Mouse (Mus musculus) megakaryocyte-erythroid progenitor cell, adult 5-6 weeks (primary cell): ENCODE measurements around the gene Kif1b. TPM values are rescaled to one million over a fixed set of nuclear protein-coding genes. Genes with fewer than 3 reads are reported as not detected.

Source experiments
- ATAC-seq: replicated peaks from 2 replicates; pipeline ENCODE4 v1.8.0; 2016; ENCODE audit warnings: mild to moderate bottlenecking, inconsistent platforms; ENCODE audit not compliant: severe bottlenecking, poor library complexity, low FRiP score, low TSS enrichment
- total RNA-seq, 2 experiments: library from RNA; stranded (forward) in 1 of 2; stranded (reverse) in 1 of 2; fragments of 200-1000, 215-1000 nt in 1 of 2; fragments of >200 nt in 1 of 2; fragmentation: Nextera tagmentation in 1 of 2; gene quantifications; 2 replicates each; pipeline ENCODE4 v1.2.3; 2014 to 2017

Kif1b gene
- total RNA-seq, 2 experiments from 2014 or later = 4.6 to 8.1 TPM

- ATAC-seq = no peak
Observed at GRCm38 (mm10) chr4:149157415-149157973, 150.0 kb downstream of the Kif1b start.

DNA sequence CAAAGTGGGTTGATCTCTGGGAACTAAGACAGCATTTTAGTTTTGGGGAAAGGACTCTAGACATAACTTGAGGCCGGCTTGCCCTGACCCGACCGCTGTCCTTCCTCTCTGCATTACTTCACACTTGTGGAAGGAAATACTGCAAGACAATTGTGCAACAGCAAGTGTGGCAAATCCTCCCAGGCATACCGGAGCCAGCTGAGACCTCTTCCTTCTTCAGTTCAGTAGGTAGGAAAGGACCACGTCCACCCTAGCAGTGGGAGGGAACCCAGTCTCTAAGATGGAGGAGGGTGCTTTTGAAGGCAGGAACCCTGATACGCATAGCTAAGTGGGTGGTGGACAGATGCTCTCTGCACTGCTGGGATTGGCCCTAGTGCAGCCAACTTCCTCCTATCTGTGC, 151.8 kb downstream of the Kif1b start:
- no peak for ATAC-seq

GRCm38 (mm10) chr4:149154859-149155258, 152.6 kb downstream of the Kif1b start:
- ATAC-seq = no peak

- ATAC-seq = no peak
Observed at GRCm38 (mm10) chr4:149150721-149151120, 156.8 kb downstream of the Kif1b start.

DNA sequence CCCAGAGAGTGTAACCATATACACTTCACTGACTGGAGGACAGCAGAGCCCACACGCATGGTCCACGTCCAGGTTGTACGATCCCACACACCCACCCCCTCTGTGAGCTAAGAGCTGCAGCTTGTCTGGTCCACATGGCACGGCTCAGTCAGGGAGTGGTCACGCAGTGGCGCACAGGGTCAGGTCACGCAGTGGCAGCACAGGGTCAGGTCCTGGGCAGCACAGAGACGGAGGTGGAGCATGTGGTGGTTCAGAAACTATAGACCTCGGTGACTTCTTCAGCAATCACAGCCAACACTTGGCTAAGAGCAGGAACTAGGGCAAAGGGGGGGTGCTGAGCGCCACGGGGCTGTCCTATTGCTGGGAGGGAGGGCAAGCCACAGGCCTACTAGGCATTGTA, 157.2 kb downstream of the Kif1b start:
- ATAC-seq = no peak

GRCm38 (mm10) chr4:149149611-149150010, 157.9 kb downstream of the Kif1b start:
- ATAC-seq = no peak

- ATAC-seq = no peak
Observed at GRCm38 (mm10) chr4:149149196-149149595, 158.3 kb downstream of the Kif1b start.

DNA sequence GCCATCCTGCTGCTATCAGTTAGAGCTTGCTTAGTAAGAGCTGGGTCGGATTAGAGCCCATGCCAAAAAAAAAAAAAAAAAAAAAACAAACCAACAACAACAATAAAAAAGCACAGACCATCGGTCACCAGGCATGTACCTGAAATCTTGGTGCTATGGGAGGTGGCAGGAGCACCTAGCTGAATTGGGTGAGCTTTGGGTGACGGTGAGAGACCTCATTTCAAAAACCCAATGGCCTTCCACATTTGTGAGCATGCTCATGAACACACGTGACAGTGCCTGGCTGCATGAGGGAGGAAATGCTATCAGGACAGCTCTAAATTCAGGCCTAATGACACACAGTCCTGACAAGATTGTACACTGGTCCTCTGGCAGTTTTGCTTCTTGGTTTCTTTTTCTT, 159.4 kb downstream of the Kif1b start:
- no peak for ATAC-seq

- ATAC-seq = no peak
Observed at GRCm38 (mm10) chr4:149147528-149147927, 160.0 kb downstream of the Kif1b start.

DNA sequence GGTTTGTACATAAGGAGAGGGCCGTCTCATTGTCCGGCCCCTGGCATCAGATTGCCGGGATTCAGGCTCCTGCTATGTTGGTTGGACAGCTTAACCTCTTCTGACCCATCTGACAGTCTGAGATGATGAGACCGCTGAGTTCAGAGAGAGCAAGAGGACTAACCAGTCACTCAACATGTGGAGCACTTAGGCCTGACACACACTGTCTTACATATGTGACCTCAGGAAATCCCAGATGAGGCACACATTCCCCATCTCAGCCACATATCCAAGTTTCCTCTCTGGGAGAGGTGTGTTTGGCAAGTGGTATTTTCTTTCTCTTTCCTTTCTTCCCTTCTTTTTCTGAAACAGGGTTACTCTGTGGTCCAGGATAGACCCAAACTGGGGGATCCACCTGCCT, 162.3 kb downstream of the Kif1b start:
- no peak for ATAC-seq

DNA sequence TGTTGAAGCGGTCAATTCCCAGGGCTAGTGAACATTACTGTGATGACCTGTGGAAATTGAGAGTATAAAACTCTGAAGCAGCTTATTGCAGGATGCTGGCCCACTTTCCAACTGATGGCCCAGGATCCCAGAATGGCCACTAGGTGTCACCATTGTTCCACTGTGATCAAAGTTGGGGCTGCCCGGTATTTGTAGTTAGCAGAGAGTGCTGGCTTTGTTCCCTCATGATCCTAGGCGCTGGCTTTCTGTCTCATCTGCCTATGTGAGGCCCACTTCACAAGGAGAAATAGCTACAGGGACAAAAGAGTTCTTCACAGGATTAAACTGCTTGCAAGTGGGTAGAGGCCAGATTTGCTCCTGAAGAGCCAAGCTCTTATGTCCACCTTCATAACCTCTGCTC, 163.0 kb downstream of the Kif1b start:
- peak; percentile 89 for ATAC-seq

GRCm38 (mm10) chr4:149143594-149143993, 163.9 kb downstream of the Kif1b start:
- ATAC-seq = no peak

- no peak for ATAC-seq
Observed at GRCm38 (mm10) chr4:149138515-149138914, 169.0 kb downstream of the Kif1b start.

DNA sequence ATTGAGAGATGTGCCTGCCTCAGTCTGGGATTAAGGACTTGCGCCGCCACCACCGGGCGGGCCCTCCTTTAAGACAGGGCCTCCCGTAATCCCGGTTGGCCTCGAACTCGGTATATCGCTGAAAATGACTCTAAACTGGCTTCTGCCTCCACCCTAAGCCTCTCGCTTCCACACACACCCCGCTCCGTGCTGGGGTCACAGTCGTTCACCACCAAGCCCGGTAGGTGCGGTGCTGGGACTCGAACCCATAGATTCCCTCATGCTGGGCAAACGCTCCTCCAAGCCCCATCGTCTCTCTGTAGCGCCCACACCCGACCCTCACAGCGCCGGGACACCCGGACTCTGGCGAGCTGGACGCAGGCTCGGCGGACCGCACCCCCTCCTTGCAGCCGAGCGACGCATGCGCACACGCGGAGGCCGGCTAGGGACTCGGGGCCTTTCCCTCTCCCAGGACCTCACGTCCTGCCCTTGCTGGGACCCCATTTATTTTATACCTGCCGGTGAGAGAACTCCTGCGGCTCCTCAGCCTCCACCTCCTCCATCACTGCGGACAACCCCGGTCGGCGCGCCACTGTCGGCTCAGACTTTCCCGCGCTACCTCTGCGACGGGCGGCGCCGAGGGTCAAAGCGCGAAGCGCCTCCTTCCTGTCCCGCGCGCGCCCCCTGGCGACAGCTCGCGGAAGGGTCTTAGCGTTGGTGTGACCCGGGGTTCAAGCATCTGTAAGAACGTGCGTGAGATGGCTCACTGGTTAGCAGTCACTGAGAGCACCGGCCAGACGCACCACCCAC, 170.3 kb downstream of the Kif1b start, which contains the start of gene Cenps:
TSS of gene Cenps (minus strand) at position 648 of the 789 bp plus-strand sequence.
- ATAC-seq = peak; percentile 89

- ATAC-seq = no peak
Observed at GRCm38 (mm10) chr4:149136116-149136850, 171.2 kb downstream of the Kif1b start.

DNA sequence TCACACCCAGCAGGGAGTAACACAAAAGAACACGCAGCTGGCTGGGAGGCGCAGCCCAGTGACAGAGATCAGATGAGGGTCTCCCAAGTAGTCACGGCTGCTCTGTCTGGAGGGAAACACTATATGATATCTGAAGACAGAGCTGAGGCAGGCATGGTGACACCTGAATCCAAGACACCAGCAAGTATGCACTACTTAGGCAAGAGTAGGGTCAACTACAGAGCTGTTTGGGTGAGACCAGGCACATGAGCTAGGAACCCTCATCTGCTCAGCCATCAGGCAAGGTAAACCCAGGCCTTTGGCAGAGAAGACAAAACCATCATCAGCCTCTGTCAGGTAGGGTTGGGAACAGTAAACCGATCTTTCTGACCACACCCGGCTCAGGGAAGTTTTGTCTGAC, 174.1 kb downstream of the Kif1b start:
- no peak for ATAC-seq

GRCm38 (mm10) chr4:149131789-149132565, 175.5 kb downstream of the Kif1b start:
- ATAC-seq = no peak

- ATAC-seq = no peak
Observed at GRCm38 (mm10) chr4:149131021-149131752, 176.3 kb downstream of the Kif1b start.

DNA sequence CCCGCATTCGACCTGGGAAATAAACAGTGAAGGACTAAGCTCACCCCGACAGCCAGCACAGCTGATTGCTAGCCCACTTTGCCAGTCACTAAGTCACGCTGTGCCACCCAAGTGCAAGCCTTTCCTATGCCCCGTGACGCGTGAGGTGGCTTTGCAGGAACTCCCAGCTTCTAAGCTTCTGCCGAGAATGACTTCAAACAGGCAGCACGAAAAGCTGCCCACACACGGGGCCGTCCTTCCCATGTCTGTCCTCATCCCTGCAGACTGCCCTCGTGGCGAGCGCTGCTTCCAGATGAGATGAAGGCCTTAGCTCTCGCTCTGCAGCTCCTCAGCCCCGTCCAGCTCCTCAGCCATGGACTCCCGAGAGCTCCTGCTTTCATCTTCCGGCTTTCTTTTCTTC, 179.0 kb downstream of the Kif1b start:
- ATAC-seq = no peak
